In the genomic region with DNA sequence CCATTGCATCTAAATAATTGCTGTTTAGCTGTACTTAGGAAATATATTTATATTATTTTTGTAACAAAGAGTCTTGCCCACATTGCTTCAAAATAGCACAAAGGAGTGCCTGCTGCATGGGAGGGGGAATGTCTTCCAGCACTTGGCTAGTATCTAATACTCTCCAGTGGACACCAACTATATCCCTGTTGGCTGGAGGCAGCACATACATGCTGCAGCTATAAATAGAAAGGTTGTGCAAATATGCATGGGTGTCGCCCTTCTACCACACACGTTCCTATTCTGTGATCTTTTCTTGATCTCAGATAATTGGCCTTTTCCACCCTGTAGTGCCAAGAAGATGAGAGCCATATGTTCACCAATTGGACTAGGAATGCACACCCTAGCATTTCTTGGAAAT, we compare ENCODE assay signal across 13 mouse cellular contexts.
"Had no signal": no experiment of that assay in that cellular context is flagged by ENCODE, and none has a peak within 500 bp of the region (broad histone marks: within the 10 kb centered on the region; RNA-seq: fewer than 3 reads in every experiment).

No protein-coding gene starts in this region.

- H3K4me2 ChIP-seq: liver, embryonic 11.5 days; liver, embryonic 15.5 days; neural tube, embryonic 12.5 days had no signal

- H3K4me3 ChIP-seq: limb, embryonic 10.5 days; liver, embryonic 15.5 days; neural tube, embryonic 12.5 days had no signal

- H3K27ac ChIP-seq: limb, embryonic 10.5 days; liver, embryonic 15.5 days; neural tube, embryonic 12.5 days had no signal

- ATAC-seq: intestine, embryonic 16.5 days had no signal

- H3K36me3 ChIP-seq: limb, embryonic 10.5 days; liver, embryonic 15.5 days; neural tube, embryonic 12.5 days had no signal

- H3K4me1 ChIP-seq: neural tube, embryonic 12.5 days had no signal

- H3K27me3 ChIP-seq: liver, embryonic 15.5 days; neural tube, embryonic 12.5 days had no signal

- DNase-seq: kidney, adult 2 months; kidney, postnatal 10 days; lung, adult 2 months; midbrain, embryonic 14.5 days; retina, postnatal 1 day; right cerebral cortex, postnatal 14 days; thymus, adult 18-20 months; thymus, postnatal 14 days had no signal

- H3K9ac ChIP-seq: liver, embryonic 15.5 days; neural tube, embryonic 12.5 days had no signal

- H3K9me3 ChIP-seq: limb, embryonic 10.5 days; liver, embryonic 15.5 days; neural tube, embryonic 12.5 days had no signal
